Mouse (Mus musculus): ENCODE measurements around the gene Scamp1.

Scamp1 gene

DNA sequence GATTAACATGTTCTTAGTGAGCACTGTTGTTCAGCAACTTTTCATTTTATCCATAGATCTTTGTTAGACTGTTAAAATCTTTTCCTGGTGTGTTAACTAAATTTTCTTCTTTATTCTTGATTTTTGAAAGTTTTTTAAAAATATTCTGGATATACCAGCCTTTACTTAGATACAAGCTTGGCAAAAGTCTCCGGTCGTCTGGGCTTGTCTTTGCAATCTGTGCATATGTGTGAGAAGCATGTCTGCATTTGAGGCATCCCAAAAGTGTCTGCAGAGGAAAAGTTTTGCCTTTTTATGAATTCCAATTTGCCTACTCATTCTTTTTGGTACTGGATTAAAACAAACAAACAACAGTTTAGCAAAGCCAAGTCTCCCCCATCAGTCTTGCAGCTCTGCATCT, 73.5 kb downstream of the Scamp1 start:
- no peak for DNase-seq

GRCm38 (mm10) chr13:94211236-94212119, 74.2 kb downstream of the Scamp1 start:
- DNase-seq: no peak

GRCm38 (mm10) chr13:94208892-94209291, 76.8 kb downstream of the Scamp1 start:
- no peak for DNase-seq

DNA sequence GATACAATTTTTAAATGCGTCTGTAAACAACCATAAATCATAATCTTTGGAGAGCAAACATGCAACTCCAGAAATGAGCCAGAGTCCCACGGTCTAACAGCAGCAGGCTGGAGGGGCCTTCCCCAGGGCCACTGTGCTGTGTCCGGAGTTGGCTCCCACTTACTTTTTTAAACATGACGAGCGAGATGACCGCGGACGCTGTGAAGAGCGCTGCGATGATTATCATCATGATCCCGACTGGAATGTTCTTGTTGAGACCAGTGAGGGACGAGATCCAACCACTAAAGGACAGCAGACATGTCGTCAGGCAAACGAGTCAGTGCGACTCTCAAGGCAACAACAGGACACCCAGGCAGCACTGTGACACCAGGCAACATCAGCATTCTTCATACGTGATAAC, 77.7 kb downstream of the Scamp1 start:
- no peak for DNase-seq

- DNase-seq: no peak
These were observed 80.4 kb downstream of the Scamp1 start for GRCm38 (mm10) chr13:94205234-94205633.

- no peak for DNase-seq
These were observed 85.8 kb downstream of the Scamp1 start for GRCm38 (mm10) chr13:94199829-94200228.

DNA sequence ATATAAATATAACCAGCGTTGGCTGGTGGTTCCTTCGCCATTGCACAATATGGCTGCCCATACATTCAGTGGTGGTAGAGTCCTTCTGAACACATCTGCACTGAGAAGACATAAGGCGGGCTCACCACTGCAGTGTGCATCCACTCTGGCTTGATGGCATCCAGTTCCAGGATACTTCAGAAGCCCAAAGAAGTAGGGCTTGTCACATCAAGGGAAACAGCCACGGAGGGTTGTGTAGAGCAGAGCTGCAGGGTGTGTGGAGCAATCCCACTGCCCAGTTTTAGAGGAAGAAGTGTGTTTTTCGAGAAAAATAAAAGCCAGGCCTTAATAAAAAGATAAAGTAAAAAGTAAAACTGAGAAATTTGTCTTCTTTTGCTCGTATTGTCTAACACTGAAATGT, 87.0 kb downstream of the Scamp1 start:
- DNase-seq: no peak

GRCm38 (mm10) chr13:94193227-94193626, 92.4 kb downstream of the Scamp1 start:
- DNase-seq: no peak

DNA sequence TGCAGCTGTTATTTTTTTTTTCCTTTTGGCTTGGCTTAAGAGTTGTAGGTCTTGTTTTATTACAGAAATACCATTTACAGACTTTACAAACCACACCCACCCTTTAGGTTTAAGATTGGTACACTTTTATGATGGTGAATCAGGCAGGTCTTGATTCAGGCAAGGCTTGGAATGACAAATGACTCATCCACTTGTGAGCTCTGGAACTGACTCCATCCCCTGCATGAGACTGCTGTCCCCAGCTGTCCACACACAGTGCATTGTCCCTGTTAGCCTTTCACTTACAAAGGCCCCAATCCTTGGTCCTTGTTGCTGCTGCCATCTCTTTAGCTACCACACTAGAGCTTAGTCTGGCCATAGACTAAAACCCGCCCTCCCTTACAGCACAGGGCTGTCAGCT, 95.3 kb downstream of the Scamp1 start:
- DNase-seq: no peak

DNA sequence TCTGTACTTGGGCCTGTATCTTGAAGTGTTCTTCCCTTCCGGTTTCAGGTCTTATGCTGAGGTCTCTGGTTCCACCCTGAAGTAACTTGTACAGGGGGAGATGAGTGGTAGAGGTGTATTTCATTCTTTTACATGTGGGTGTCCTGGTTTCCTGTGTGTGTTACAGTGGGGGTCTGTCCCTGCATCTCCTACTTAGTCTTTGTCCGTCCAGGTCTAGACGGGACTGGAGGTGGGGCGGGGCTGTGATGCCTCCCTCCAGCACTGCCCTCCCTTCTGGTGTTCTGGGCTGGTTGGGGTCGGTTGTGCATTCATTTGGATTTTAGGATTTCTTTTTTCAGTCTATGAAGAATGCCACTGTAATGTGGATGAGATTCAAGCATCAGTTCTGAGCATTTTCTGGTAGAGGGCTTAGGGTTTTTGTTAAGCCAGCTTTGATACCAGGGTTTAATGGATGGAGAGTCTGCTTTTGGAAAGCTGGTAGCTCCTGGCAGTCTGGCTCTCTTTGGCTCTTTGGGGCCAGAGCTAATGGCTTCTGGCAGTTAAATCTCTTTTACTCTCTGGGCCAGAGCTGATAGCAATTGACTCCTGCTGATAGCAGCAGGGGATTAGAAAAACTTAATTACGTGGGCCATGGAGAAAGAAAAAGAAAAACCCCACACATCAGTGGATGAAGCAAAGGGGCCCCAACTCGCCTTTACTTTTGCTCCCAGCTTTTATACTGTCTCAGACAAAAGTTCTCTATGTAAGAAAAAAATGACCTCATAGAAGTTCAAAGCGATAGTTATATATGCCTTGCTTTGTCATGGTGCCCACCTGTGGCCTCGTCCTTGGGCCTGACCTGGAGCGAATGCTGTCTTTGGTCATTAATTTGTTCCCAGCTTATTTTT, 97.2 kb downstream of the Scamp1 start:
- no peak for DNase-seq

GRCm38 (mm10) chr13:94185631-94186030, 100.0 kb downstream of the Scamp1 start:
- DNase-seq: no peak

- no peak for DNase-seq
These were observed 100.8 kb downstream of the Scamp1 start for GRCm38 (mm10) chr13:94184726-94185456.

GRCm38 (mm10) chr13:94183372-94184021, 102.2 kb downstream of the Scamp1 start:
- no peak for DNase-seq

DNA sequence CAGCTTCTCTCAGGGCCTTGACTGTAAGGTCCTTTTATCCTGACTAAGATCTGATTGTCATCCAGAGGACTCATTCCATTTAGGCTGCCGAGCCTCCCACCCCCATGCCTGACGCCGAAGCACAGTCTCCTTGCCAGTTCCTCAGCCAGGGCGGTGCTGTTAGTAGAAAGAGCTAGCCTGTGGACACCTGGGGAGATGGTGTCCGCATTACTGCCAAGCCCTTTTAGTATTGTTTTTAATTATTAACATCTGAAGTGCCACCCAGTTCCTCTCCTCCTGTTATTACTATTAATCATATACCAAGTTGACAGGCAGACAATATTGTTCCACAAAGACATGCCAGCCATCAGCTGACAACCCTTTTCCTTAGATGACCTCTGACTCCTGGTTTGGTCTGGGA, 103.6 kb downstream of the Scamp1 start:
- DNase-seq: peak; percentile 45

DNA sequence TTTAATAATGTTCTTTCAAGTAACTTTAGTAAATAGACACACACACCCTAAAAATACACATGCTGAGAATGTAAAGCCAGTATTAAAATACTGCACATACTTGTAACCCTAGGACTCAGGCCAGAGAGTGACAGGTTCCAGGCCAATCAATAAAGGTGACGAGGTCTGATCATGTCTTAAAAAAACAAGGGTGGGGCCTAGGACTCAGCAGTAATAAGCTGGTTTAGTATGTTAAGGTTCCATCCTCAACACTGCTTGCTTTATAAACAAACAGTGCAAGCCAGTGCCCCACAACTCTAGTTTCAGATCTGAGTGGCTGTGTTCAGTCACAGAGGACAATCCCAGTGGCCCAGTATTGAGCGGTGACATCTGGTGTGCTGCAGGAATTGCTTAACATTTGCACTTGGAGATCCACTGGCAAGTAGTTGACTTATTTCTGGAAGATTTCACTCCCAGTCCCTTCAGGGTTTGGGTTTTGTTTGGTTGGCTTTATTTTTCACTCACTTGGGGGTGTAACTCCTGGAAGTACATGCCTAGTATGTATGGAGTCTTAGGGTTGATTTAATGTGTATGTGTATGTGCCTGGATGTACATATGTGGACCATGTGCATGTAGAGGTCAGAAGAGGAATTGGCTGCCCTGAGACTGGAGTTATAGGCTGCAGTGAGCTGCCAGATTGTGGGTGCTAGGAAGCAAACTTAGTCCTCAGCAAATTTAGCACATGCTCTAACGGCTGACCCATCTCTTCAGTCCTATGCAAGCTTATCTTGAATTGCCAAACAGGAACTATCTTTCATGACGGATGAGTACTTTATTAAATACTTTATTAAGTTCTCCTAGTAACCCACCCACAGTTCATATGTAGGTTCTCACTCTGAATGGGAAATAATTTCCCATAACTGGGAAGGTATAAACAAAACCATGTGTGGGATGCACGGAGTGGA, 104.9 kb downstream of the Scamp1 start:
- no peak for DNase-seq

DNA sequence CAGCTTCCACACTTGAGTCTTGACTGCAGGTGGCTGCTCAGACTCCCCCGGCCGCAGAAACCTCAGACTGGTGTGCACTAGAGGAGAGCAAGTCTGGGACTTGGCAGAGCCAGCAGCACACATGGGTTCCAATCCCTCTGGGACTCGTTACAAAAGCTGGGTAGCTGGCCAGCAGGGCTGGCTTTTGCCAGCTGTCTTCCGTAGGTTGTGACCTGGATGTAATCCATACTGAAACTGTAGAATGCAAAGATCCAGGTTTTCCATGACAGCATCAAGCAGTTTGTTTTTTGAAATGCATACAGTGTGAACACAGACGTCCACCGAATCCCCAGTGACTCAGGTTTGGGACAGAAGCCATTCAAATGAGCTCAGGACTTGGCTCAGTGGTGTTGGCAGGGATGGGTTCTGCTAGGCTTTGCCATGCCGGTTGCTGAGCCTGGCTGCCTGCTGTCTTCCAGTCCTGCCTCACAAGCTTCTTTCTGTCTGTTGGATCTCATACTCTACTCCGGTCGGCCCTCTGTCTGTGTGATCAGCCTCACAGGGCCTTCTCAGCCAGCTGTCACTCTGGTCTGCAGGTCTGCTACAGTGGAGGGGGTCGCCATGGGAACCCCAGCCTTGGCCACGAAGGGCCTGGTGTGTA, 107.1 kb downstream of the Scamp1 start:
- DNase-seq: no peak

DNA sequence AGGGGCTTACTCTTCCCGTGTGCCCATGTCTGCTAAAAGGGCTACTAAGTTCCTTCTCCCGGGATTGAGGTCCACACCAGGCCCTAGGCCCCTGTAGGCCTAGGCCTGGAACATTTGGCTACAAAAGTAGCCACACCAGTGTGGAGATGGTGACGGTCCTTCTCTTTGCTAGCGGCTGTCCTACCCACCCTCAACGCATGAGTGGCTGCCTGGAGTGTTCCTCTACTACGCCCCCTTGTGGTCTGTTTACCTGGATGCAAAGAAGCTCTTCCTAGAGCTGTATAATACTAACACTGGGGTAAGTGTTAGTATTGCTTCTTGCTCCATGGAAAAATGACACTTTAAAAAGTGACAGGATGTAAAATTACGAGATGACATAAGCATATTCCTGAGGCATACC, 108.5 kb downstream of the Scamp1 start:
- DNase-seq: no peak

GRCm38 (mm10) chr13:94175379-94176050, 110.1 kb downstream of the Scamp1 start:
- no peak for DNase-seq

- no peak for DNase-seq
These were observed 110.9 kb downstream of the Scamp1 start for GRCm38 (mm10) chr13:94174577-94175279.
